Comparison of ENCODE assay signal across 8 mouse cellular contexts in genomic region chr15:89088607-89089247, GRCm38 (mm10). TPM values are rescaled to one million over a fixed set of nuclear protein-coding genes. Genes with fewer than 3 reads are reported as not detected.
DNase-seq lines count a peak whose midpoint lies in the region; ATAC-seq and TF ChIP-seq lines count a peak whose summit lies in the region.

Gene Selenoo, plus strand, starts transcription at chr15:89089084.

- WGBS in cerebellum, adult 2 months = 2% methylated on average over 38 of the region's 38 CpGs
- 1% methylated on average over 36 of the region's 38 CpGs for WGBS in lung, embryonic 16.5 days

- peak within 1 kb of the TSS; percentile 89 for H3K27ac ChIP-seq in cerebellum, adult 2 months (ENCODE audit: insufficient read depth, low read length)
- H3K27ac ChIP-seq in lung, embryonic 16.5 days (ENCODE audit: low read length) = peak within 1 kb of the TSS; percentile 83

- peaks cover 75% of the 10 kb centered on the region for H3K36me3 ChIP-seq in G1E (replicated peaks)
- H3K36me3 ChIP-seq in lung, embryonic 16.5 days (ENCODE audit: control insufficient read depth, insufficient read depth, low read length) = peaks cover 32% of the 10 kb centered on the region

- no peak for TF ChIP-seq CTCF in G1E (IDR thresholded peaks at IDR 0.05; ENCODE audit: low read depth, low read length)
- no peak for TF ChIP-seq CTCF in cerebellum, adult 2 months (IDR thresholded peaks at IDR 0.05; ENCODE audit: borderline replicate concordance, insufficient read depth, low read depth, low read length)

- H3K4me3 ChIP-seq in G1E (ENCODE audit: low read depth, low read length) = peak within 1 kb of the TSS; percentile 98
- peak within 1 kb of the TSS; percentile 88 for H3K4me3 ChIP-seq in cerebellum, adult 2 months (replicated peaks; ENCODE audit: insufficient read depth, low read depth, low read length)
- H3K4me3 ChIP-seq in lung, embryonic 16.5 days (ENCODE audit: low read length) = peak within 1 kb of the TSS; percentile 94

- H3K27me3 ChIP-seq in G1E (ENCODE audit: insufficient read depth, low read length) = no peaks in the 10 kb centered on the region
- H3K27me3 ChIP-seq in cerebellum, adult 2 months (ENCODE audit: control insufficient read depth, insufficient read depth, low read length) = no peaks in the 10 kb centered on the region
- no peaks in the 10 kb centered on the region for H3K27me3 ChIP-seq in lung, embryonic 16.5 days (ENCODE audit: control insufficient read depth, insufficient read depth, low read depth, low read length)

- peaks cover 28% of the 10 kb centered on the region for H3K4me1 ChIP-seq in G1E (ENCODE audit: insufficient read depth, low read depth, low read length)
- peaks cover 19% of the 10 kb centered on the region for H3K4me1 ChIP-seq in cerebellum, adult 2 months (ENCODE audit: control insufficient read depth, insufficient read depth, low read length)
- peaks cover 13% of the 10 kb centered on the region for H3K4me1 ChIP-seq in lung, embryonic 16.5 days (replicated peaks; ENCODE audit: control insufficient read depth, insufficient read depth, low read length)

- H3K9me3 ChIP-seq in G1E (replicated peaks) = no peaks in the 10 kb centered on the region
- no peaks in the 10 kb centered on the region for H3K9me3 ChIP-seq in lung, embryonic 16.5 days (ENCODE audit: control insufficient read depth, low read length)

- peak; percentile 100 for DNase-seq in G1E (ENCODE audit: low spot score)
- DNase-seq in cerebellum, adult 2 months = peak; percentile 94 to 95
- DNase-seq in forelimb bud, embryonic 11.5 days (ENCODE audit: low read depth, low spot score) = peak; percentile 91
- DNase-seq in layer of hippocampus, adult 9-10 months (ENCODE audit: low spot score) = peak; percentile 57
- peak; percentile 78 for DNase-seq in ovary, postnatal 10 days (ENCODE audit: low spot score)
- peak; percentile 74 to 76 for DNase-seq in thymus, postnatal 10 days (ENCODE audit: low spot score in 2 of 2)

- peak within 1 kb of the TSS; percentile 97 for H3K4me2 ChIP-seq in lung, embryonic 16.5 days (ENCODE audit: low read depth, low read length)

- ATAC-seq in G1E (ENCODE audit: extremely low read depth, insufficient number of reproducible peaks, low FRiP score, poor library complexity, severe bottlenecking) = peak; percentile 97
- ATAC-seq in hematopoietic stem cell, adult 5-6 weeks (replicated peaks in 1 of 2; ENCODE audit: insufficient read depth in 1 of 2, low FRiP score in 2 of 2, low TSS enrichment in 1 of 2, low read depth in 1 of 2, poor library complexity in 2 of 2, severe bottlenecking in 2 of 2) = peak; percentile 89 to 94
- peak; percentile 97 for ATAC-seq in lung, embryonic 16.5 days (ENCODE audit: low read depth)

- TF ChIP-seq POLR2A in cerebellum, adult 2 months (IDR thresholded peaks at IDR 0.05; ENCODE audit: borderline replicate concordance, insufficient read depth, low read length) = peak; percentile 79

- peak within 1 kb of the TSS; percentile 95 for H3K9ac ChIP-seq in lung, embryonic 16.5 days (ENCODE audit: low read length)

RNA-seq across cellular contexts. Expression of gene Selenoo, which starts in this region (rescaled TPM):
- 15.9 and 17.8 TPM in 2 replicates for total RNA-seq in G1E (2014; fragmentation: Nextera tagmentation)
- 25.2 and 28.4 TPM in 2 replicates for total RNA-seq in G1E (2017)
- polyA plus RNA-seq in G1E (2012) = 11.6 and 14.0 TPM in 2 replicates
- 58.1 and 65.6 TPM in 2 replicates for polyA plus RNA-seq in cerebellum, adult 2 months (2012; rRNA removed)
- 18.0 and 20.2 TPM in 2 replicates for total RNA-seq in hematopoietic stem cell, adult 5-6 weeks (2017)
- polyA plus RNA-seq in lung, embryonic 16.5 days (2015; fragmentation: Nextera tagmentation; extraction: Ambion mirVana) = 16.0 and 16.4 TPM in 2 replicates

Comparison
In these comparisons a context has a peak if more than half of its experiments do, and no peak if none do; other contexts are left out.
1. Peak in every context shown above with its lines: DNase-seq, ATAC-seq, H3K4me3 ChIP-seq and H3K27ac ChIP-seq.